Mouse (Mus musculus): Measurements from ENCODE around the gene Timm13.

The Timm13 gene

GRCm38 (mm10) chr10:80932700-80933420, 32.1 kb upstream of the Timm13 start:
- no peak for DNase-seq (ENCODE audit: low read depth, low spot score)

- DNase-seq (ENCODE audit: low read depth, low spot score) = no peak
Observed at GRCm38 (mm10) chr10:80932206-80932605, 31.4 kb upstream of the Timm13 start.

DNA sequence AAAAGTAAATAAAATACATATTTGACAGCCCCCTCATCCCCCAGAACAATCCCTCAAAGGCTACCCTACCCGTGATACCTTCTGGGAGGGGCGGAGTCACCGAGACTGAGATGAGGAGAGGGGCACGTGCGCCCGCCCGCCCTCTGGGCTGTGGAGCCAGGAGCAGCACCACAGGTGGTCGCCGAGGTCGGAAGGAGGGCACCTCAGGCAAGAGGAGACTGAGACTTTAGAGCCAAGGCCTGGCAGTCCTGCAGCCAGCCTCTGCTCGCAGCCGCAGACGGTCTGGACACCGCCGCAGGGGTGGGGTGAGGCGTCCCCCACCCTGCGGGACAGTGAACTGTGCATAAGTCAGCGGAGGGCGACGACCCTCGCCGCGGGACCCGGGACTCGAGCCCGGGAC, 30.9 kb upstream of the Timm13 start:
- no peak for DNase-seq (ENCODE audit: low read depth, low spot score)

- no peak for DNase-seq (ENCODE audit: low read depth, low spot score)
Observed at GRCm38 (mm10) chr10:80931153-80931671, 30.4 kb upstream of the Timm13 start.

DNA sequence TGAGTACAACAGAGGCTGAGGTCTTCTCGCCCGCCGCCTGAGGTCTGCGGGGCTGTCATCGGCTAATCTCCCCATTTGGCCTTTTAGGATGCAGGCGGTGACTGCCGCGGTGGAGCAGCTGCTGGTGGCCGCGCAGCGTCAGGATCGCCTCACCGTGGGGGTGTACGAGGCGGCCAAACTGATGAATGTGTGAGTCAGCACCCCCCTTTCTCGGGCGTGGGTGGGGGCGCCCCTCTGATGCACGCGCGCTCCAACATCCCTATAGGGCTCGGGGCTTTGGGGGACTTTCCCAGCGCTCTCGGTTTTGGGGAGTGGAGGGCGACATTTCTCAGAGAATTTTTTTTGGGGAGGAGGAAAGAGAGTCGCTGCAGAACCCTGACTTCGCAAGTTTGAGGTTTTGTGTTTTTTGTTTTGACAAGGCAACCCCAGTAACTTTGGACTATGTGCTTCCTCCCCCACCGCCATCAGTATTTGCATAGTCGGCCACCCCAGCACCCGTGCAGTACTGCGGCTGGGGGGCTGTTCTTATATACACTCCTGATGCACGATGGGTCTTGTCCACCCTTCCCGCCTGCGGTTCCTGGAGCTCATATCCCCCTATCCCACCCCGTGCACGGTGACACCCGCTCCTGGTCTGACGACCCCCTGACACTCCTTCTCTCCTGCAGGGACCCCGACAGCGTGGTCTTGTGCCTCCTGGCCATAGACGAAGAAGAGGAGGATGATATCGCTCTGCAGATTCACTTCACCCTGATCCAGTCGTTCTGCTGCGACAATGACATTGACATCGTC, 29.8 kb upstream of the Timm13 start:
- no peak for DNase-seq (ENCODE audit: low read depth, low spot score)

DNA sequence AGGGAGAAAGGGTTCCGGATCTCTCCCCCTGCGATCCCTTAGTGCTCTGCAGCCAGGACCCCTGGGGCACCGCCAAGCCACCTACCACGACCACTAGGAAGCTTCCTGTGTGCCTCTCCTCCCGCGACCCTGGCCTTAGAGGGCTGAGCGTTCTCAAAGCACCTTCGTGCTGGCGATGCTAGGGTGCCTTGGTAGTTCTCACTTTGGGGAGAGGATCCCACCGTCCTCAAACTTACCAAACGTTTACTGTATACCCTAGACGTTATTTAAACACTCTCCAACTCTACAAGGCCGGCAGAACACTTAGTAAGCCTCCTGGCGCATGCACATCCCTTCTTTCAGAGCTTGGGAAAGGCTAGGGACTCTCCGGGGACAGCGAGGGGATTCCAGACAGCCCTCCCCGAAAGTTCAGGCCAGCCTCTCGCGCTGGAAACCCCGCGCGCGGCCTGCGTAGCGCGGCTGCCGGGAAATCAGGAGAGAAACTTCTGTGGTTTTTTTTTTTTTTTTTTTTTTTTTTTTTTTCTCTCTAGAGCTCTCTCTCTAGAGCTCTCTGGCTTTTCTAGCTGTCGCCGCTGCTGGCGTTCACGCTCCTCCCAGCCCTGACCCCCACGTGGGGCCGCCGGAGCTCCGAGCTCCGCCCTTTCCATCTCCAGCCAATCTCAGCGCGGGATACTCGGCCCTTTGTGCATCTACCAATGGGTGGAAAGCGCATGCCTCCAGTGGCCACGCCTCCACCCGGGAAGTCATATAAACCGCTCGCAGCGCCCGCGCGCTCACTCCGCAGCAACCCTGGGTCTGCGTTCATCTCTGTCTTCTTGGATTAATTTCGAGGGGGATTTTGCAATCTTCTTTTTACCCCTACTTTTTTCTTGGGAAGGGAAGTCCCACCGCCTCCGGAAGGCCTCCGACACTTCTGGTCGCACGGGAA, 28.8 kb upstream of the Timm13 start, which contains the start of gene Gadd45b:
Gene Gadd45b, plus strand, starts transcription at position 775 of the 928 bp plus-strand sequence.
- DNase-seq (ENCODE audit: low read depth, low spot score) = peak; percentile 98

- DNase-seq (ENCODE audit: low read depth, low spot score) = peak; percentile 77
Observed at GRCm38 (mm10) chr10:80928586-80929298, 28.0 kb upstream of the Timm13 start.

- DNase-seq (ENCODE audit: low read depth, low spot score) = no peak
Observed at GRCm38 (mm10) chr10:80925472-80925871, 24.7 kb upstream of the Timm13 start.

DNA sequence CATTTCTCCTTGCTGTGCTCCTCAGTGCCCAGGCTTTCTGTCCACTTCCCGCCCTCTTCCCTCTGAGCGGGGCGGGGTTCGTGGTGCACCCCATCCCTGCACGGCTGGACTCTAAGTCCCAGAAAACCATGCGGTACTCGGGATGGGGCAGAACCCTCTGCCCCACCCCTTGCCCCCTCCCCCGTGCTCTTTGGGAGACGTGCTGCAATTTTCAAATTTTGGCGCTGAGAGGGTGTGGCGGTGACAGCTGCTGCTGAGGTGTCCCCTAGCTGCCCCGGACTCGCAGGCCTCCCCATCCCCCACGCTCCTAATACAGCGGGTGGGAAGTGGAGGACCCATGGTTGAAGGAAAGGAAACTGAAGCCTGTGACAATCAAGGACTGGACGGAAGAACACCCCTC, 21.2 kb upstream of the Timm13 start:
- no peak for DNase-seq (ENCODE audit: low read depth, low spot score)

- DNase-seq (ENCODE audit: low read depth, low spot score) = no peak
Observed at GRCm38 (mm10) chr10:80917779-80918434, 17.1 kb upstream of the Timm13 start, which contains the start of gene Lmnb2. Gene Lmnb2, minus strand, starts transcription at chr10:80918245.

GRCm38 (mm10) chr10:80917336-80917778, 16.6 kb upstream of the Timm13 start:
- DNase-seq (ENCODE audit: low read depth, low spot score) = no peak

GRCm38 (mm10) chr10:80915736-80916135, 15.0 kb upstream of the Timm13 start:
- DNase-seq (ENCODE audit: low read depth, low spot score) = no peak

- DNase-seq (ENCODE audit: low read depth, low spot score) = no peak
Observed at GRCm38 (mm10) chr10:80915260-80915659, 14.5 kb upstream of the Timm13 start.

GRCm38 (mm10) chr10:80914253-80914656, 13.5 kb upstream of the Timm13 start:
- DNase-seq (ENCODE audit: low read depth, low spot score) = no peak

DNA sequence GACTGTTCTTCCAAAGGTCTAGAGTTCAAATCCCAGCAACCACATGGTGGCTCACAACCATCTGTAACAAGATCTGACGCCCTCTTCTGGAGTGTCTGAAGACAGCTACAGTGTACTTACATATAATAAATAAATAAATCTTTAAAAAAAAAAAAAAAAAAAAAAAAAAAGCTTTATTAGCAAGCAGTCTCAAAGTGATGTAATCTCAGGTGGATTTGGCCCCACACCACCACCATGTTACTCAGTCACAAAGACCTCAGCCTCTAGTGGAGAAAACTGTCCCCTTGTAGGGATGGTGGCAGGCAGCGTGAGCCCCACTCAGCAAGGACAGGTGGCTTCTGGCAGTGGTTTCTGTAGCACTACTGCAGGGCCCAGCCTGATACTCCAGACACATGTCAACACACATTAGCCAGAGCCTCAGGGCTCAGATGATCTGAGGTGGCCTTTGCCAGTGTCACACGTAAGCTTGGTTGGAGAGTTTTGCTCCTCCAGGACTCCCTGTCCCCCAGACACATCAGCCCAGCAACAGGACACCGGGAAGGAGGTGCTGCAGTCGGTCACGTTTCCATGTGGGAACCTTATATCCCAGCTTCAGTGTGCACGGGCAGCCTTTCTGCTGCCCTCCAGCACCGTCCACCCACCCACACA, 12.7 kb upstream of the Timm13 start:
- DNase-seq (ENCODE audit: low read depth, low spot score) = no peak

GRCm38 (mm10) chr10:80911891-80912290, 11.1 kb upstream of the Timm13 start:
- DNase-seq (ENCODE audit: low read depth, low spot score) = no peak

GRCm38 (mm10) chr10:80911354-80911753, 10.6 kb upstream of the Timm13 start:
- no peak for DNase-seq (ENCODE audit: low read depth, low spot score)

GRCm38 (mm10) chr10:80909375-80910162, 8.8 kb upstream of the Timm13 start:
- DNase-seq (ENCODE audit: low read depth, low spot score) = no peak

DNA sequence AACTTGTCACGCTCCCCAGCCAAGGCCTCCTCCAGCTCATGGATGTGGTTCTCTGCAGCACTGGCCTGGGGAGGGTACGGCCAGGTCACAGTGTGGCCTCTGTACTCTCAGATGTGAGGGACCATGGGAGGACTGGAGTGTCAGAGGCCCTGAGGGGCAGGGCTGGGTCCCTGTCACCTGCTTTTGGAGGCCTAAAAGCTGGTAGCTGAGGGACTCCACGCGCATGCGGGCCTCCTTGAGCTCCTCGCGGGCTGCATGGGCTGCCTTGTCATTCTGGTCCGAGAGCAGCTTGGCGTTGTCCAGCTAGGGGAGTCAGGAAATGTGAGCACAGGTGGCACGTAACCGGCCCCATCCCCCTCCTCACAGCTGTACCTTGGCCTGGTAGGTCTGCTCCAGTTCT, 3.9 kb upstream of the Timm13 start:
- no peak for DNase-seq (ENCODE audit: low read depth, low spot score)

Data from brain, embryonic 18.5 days (tissue).